Mouse (Mus musculus) neural tube, embryonic 11.5 days (tissue): ENCODE measurements at regions not wholly inside any gene's neighbourhood (a gene's known extent, or its start where the extent isn't known, plus 50 kb on each side); places are given as distances from the start of the nearest gene placed in this dataset.

Source experiments
- ATAC-seq: fragments of 200-750 bp; cut with Nextera tagmentation; 2 replicates; pipeline ENCODE4 v1.8.0; 2017; ENCODE audit warnings: moderate number of reproducible peaks, mild to moderate bottlenecking, moderate TSS enrichment, moderate library complexity; ENCODE audit not compliant: insufficient read depth, low FRiP score, low TSS enrichment
- DNase-seq: peaks from one replicate; pipeline ENCODE4 v3.0.0-alpha.2; 2015; ENCODE audit warnings: low spot score
- H3K27ac ChIP-seq: fragments of 300-500 bp; sonication (generic); 2 replicates; pipeline ENCODE4 v1.5.1; 2014; ENCODE audit warnings: low read depth, mild to moderate bottlenecking, low read length
- H3K27me3 ChIP-seq: fragments of 300-500 bp; sonication (generic); 2 replicates; pipeline ENCODE4 v1.6.1; 2014; ENCODE audit warnings: mild to moderate bottlenecking, low read length, mixed read lengths; ENCODE audit not compliant: control insufficient read depth, insufficient read depth
- H3K36me3 ChIP-seq: fragments of 300-500 bp; sonication (generic); 2 replicates; pipeline ENCODE4 v1.6.1; 2014; ENCODE audit warnings: mild to moderate bottlenecking, low read length, moderate library complexity, mixed read lengths; ENCODE audit not compliant: control insufficient read depth, insufficient read depth
- H3K4me1 ChIP-seq: fragments of 300-500 bp; sonication (generic); 2 replicates; pipeline ENCODE4 v1.6.1; 2014; ENCODE audit warnings: low read length, mixed read lengths; ENCODE audit not compliant: control insufficient read depth, insufficient read depth
- H3K4me2 ChIP-seq: fragments of 300-500 bp; sonication (generic); 2 replicates; pipeline ENCODE4 v1.6.1; 2014; ENCODE audit warnings: low read depth, mild to moderate bottlenecking, moderate library complexity
- H3K4me3 ChIP-seq: fragments of 300-500 bp; sonication (generic); 2 replicates; pipeline ENCODE4 v1.5.1; 2014; ENCODE audit warnings: low read depth, low read length
- H3K9ac ChIP-seq: fragments of 300-500 bp; sonication (generic); 2 replicates; pipeline ENCODE4 v1.6.1; 2014; ENCODE audit warnings: mild to moderate bottlenecking, low read length
- H3K9me3 ChIP-seq: fragments of 300-500 bp; sonication (generic); 2 replicates; pipeline ENCODE4 v1.6.1; 2016; ENCODE audit warnings: low read length; ENCODE audit not compliant: control insufficient read depth
- WGBS: fragments of 180-500 bp; shearing (Covaris S2); extraction: QIAGEN DNeasy Blood & Tissue Kit; methylation state at CpG from one replicate; pipeline ENCODE4 v1.1.7; 2014; 5-methylcytosine and 5-hydroxymethylcytosine counted together

DNA sequence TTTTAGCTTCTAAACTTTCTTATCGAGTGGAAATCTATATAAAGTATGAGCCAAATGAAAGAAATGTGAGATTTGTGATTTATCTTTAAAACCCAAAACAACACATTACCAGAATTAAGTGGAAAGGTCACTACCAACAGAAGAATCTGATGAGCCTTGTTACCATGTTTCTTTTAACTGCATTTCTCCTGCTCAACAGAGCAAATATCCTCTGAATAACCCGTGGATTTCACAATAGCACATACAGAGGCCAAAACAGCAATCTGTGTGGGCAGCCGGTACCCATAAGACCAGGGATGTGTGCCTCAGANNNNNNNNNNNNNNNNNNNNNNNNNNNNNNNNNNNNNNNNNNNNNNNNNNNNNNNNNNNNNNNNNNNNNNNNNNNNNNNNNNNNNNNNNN lies 85.3 kb downstream of the 4930444P10Rik start:
- no peak overlapping the region for H3K4me3 ChIP-seq
- H3K4me2 ChIP-seq, result no peak overlapping the region
- H3K9me3 ChIP-seq, result no peaks in the 10 kb centered on the region
- H3K4me1 ChIP-seq, result no peaks in the 10 kb centered on the region
- ATAC-seq (no peak), DNase-seq (no peak)
- 86% methylated on average over 3 of the region's 3 CpGs for WGBS
- no peaks in the 10 kb centered on the region for H3K36me3 ChIP-seq
- no peak overlapping the region for H3K27ac ChIP-seq
- no peaks in the 10 kb centered on the region for H3K27me3 ChIP-seq
- H3K9ac ChIP-seq, result no peak overlapping the region

DNA sequence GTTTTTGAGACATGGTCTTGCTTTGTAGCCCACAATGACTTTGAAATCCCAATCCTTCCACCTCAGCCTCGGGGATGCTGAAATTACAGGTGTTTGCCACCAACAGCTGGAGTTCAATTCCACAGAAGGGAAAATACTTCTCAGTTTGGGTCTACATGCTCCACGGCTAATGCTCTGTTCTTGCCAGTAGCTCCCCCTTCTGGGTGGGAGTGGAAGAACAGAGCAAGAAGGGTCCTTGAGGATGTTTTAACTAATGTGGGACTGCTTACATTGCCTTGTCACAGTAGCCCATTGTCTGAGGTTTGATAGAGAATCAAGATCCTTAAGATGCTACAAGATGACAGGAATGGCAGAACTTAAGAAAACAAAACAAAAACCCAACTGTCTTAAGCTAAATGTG lies 86.2 kb downstream of the 4930444P10Rik start:
- DNase-seq, result no peak
- Histone ChIP-seq H3K27ac (no peak overlapping the region), H3K9me3 (no peaks in the 10 kb centered on the region), H3K4me3 (no peak overlapping the region), H3K4me1 (no peaks in the 10 kb centered on the region), H3K4me2 (no peak overlapping the region), H3K27me3 (no peaks in the 10 kb centered on the region), H3K36me3 (no peaks in the 10 kb centered on the region), H3K9ac (no peak overlapping the region)
- 87% methylated on average over 2 of the region's 2 CpGs for WGBS
- no peak for ATAC-seq

DNA sequence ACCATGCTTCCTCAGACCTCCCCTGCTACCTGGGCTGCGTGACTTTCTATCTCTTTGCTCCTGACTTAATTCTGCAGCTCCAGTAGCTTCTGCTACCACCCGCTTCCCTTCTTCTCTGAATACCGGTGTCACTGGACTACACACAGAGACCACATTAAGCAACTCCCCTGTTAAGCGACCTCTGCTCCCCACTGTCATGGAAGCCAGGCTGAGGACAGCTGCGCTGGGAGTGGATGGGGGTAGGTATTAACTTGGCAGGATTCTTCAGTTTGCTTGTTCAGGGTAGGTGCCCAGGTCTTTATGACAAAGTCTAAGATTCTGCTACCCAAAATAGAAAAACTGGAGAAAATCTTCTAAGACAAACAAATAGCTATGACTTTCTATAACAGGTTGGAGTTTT lies 96.0 kb downstream of the 4930444P10Rik start:
- no peaks in the 10 kb centered on the region for H3K4me1 ChIP-seq
- no peak overlapping the region for H3K27ac ChIP-seq
- no peak overlapping the region for H3K4me3 ChIP-seq
- H3K4me2 ChIP-seq, result no peak overlapping the region
- H3K27me3 ChIP-seq, result no peaks in the 10 kb centered on the region
- ATAC-seq, result no peak
- H3K36me3 ChIP-seq, result no peaks in the 10 kb centered on the region
- WGBS, result 78% methylated on average over 5 of the region's 5 CpGs
- DNase-seq, result no peak
- no peaks in the 10 kb centered on the region for H3K9me3 ChIP-seq
- H3K9ac ChIP-seq, result no peak overlapping the region

DNA sequence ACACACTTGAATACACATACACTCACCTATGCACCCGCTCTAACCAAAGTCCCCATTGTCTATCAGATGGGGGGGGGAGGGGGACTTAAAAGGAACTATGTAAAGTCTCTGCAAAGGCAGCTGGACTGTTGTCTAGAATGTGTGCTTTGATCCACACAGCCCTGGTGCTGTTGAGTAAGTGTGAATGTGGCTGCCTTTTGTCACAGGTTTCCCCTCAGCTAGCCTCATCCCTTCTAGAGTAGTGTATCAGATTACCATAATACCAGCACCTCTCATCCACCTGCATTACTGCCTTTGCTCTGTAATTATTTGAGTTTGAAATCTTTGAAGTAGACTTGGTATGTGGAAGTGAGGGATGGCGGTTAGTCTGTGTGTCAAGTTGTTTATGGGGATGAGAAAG lies 96.8 kb downstream of the 4930444P10Rik start:
- ATAC-seq (no peak), DNase-seq (no peak)
- Histone ChIP-seq H3K27me3 (no peaks in the 10 kb centered on the region), H3K4me2 (no peak overlapping the region), H3K4me1 (no peaks in the 10 kb centered on the region), H3K9ac (no peak overlapping the region), H3K27ac (no peak overlapping the region), H3K36me3 (no peaks in the 10 kb centered on the region), H3K4me3 (no peak overlapping the region), H3K9me3 (no peaks in the 10 kb centered on the region)
- WGBS, result 53% methylated on average over 2 of the region's 2 CpGs

DNA sequence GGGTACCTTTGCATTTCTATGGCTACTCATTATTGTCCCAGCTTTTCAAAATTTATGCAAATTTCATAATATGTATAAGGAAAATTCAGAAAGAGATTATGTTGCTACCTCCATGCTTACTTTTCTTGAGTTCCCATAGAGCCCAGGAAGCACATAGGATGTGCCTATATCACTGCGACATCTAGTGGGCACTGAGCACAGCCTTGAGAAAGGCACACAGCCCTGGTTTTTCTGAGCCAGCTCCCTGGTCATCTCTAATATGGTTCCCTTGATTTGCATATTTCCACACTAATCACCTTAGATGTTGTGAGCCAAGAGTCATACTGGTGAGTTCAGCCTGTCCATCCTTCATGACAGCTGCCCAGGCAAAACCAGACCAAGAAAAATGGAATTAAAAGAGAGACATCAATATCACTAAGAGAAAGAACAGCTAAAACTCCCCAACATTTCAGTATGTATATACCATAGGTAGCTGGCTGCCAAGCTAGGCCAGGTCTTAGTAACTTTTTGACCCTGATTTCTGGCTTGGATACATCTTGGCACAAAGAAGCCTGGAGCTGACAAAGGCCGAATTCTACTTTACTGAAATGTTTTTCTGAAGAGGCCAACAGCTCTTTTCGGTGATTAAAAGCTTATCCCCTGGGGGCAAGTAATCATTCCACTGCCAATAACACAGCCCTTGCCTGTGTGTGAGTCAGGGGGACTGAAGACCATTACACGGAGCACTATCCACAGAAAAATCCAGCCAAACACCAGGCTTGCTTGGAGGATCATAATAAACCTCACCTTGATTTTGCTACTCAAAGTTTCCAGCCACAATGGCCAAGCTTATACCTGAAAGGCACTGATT lies 99.3 kb downstream of the 4930444P10Rik start:
- Histone ChIP-seq H3K9ac (no peak overlapping the region), H3K4me3 (no peak overlapping the region), H3K27ac (no peak overlapping the region), H3K9me3 (no peaks in the 10 kb centered on the region), H3K4me1 (no peaks in the 10 kb centered on the region), H3K36me3 (no peaks in the 10 kb centered on the region), H3K4me2 (no peak overlapping the region), H3K27me3 (no peaks in the 10 kb centered on the region)
- ATAC-seq (peak; percentile 49), DNase-seq (peak; percentile 13)
- WGBS, result 45% methylated on average over 4 of the region's 4 CpGs

DNA sequence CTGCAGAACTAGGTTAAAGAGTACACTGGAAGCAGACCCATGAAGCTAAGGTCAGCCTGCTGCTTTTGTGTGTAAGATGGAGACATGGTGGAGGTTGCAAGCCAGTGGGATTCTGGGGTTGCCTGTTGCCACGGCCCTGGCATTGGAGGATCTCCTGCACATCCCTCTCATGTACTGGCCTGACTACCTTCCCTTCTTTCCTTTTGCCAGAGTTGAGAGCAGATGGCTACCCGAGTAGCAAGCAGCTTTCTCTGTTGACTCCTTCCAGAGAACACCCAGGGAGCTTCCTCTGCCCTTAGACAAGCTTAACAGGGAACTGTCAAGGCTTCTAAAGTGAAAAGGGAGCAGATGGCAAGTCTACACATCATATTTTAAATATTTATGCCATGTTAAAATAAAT lies 102.1 kb downstream of the 4930444P10Rik start:
- Histone ChIP-seq H3K36me3 (no peaks in the 10 kb centered on the region), H3K4me1 (no peaks in the 10 kb centered on the region), H3K4me2 (no peak overlapping the region), H3K27ac (no peak overlapping the region), H3K9ac (no peak overlapping the region), H3K9me3 (no peaks in the 10 kb centered on the region), H3K4me3 (no peak overlapping the region), H3K27me3 (no peaks in the 10 kb centered on the region)
- ATAC-seq (no peak), DNase-seq (no peak)
- 56% methylated on average over 2 of the region's 2 CpGs for WGBS

DNA sequence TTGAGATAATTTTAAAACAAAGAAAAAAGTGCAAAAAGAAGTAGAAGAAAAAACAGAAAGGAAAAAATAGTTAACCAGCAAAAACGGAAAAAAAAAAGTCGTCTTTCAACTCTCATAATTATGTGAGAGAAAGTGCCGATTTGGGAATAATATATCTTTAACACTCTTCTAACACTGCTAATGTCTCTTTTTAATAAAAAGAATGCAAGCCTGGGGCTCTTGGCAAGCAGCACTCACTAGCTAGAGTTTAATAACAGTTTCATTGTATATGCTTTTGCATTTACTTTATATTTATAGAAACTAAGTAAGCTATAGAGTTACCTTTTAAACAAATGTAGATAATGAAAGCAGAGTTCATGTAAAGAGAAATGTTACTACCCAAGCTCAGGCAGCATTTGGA lies 107.5 kb downstream of the 4930444P10Rik start:
- H3K9me3 ChIP-seq, result no peaks in the 10 kb centered on the region
- H3K4me2 ChIP-seq, result no peak overlapping the region
- ATAC-seq (no peak), DNase-seq (no peak)
- 86% methylated on average over 3 of the region's 3 CpGs for WGBS
- H3K36me3 ChIP-seq, result no peaks in the 10 kb centered on the region
- H3K27me3 ChIP-seq, result no peaks in the 10 kb centered on the region
- no peak overlapping the region for H3K9ac ChIP-seq
- no peak overlapping the region for H3K27ac ChIP-seq
- H3K4me1 ChIP-seq, result no peaks in the 10 kb centered on the region
- H3K4me3 ChIP-seq, result no peak overlapping the region

DNA sequence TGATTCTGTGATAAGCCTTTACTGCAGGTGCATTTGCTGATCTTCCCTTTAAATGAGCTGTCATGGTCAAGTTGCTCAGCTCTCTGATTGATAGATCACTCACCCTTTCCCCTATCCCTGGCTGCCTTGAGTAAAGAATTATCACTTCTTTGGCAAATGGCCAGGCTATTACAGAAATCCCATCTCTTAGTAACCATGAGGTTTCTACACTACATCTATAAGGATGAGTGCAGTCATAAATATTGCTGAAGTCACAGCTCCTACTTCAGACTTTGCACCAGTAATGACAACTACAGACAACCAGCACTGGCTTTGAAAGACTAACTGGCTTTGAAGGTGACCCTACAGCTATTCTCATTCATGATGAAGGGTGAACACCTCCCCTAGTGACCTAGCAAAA lies 113.8 kb downstream of the 4930444P10Rik start:
- no peak for ATAC-seq
- Histone ChIP-seq H3K27me3 (no peaks in the 10 kb centered on the region), H3K4me1 (no peaks in the 10 kb centered on the region), H3K4me2 (no peak overlapping the region), H3K9ac (no peak overlapping the region), H3K9me3 (no peaks in the 10 kb centered on the region), H3K4me3 (no peak overlapping the region), H3K27ac (no peak overlapping the region), H3K36me3 (no peaks in the 10 kb centered on the region)
- no peak for DNase-seq

DNA sequence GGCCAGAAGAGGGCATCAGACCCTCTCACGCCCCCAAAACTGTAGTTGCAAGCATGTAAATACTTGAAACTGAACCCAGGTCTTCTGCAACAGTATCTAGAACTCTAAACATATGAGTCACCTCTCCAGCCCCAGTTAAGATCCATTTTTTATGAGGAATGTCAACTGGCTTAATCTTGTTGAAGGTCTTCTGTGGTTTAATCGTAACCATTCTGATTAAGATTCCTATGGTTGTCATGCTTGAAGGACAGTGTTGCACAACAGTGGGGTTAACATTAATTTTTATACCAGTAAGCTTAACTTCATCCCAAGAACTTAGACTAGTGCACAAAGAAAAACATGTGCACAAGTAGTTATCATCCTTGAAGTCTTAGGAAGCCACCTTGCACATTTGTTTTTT lies 133.5 kb downstream of the 4930444P10Rik start:
- no peak for ATAC-seq
- no peak overlapping the region for H3K9ac ChIP-seq
- no peak overlapping the region for H3K4me2 ChIP-seq
- H3K9me3 ChIP-seq, result no peaks in the 10 kb centered on the region
- no peak overlapping the region for H3K4me3 ChIP-seq
- no peaks in the 10 kb centered on the region for H3K4me1 ChIP-seq
- H3K27ac ChIP-seq, result no peak overlapping the region
- 85% methylated on average over 2 of the region's 2 CpGs for WGBS
- no peaks in the 10 kb centered on the region for H3K27me3 ChIP-seq
- H3K36me3 ChIP-seq, result no peaks in the 10 kb centered on the region
- no peak for DNase-seq
